9 mouse cellular contexts compared by ENCODE assay signal in the genomic region with DNA sequence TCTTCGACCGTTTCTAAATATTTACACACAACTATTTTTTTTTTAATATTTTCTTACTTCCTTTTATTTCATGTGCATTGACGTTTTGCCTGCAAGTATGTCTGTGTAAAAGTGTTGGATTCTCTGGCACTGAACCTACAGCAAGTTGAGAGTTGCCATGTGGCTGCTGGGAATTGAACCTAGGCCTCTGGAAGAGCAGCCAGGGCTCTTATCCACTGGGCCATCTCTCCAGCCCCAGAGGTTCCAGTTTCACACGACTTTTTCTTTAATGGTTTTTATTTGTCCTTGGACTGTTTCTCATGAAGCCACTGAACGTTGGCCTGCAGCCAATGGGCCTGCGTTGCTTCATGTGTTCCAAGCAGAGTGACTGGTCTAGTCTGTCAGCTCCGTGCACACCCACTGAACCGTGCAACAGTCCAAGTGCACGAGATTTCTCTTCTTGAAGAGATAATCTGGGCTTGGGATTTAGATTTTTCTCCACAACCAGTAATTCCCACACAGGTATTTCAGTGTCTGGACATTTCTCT. TPM values are rescaled to one million over a fixed set of nuclear protein-coding genes. Genes with fewer than 3 reads are reported as not detected.
DNase-seq lines count a peak whose midpoint lies in the region; ATAC-seq and TF ChIP-seq lines count a peak whose summit lies in the region.
"Had no signal": no experiment of that assay in that cellular context is flagged by ENCODE, and none has a peak within 500 bp of the region (broad histone marks: within the 10 kb centered on the region; RNA-seq: fewer than 3 reads in every experiment).

No protein-coding gene starts in this region.

- H3K27ac ChIP-seq in heart, embryonic 10.5 days = no peak overlapping the region
- peak overlapping the region; percentile 70 for H3K27ac ChIP-seq in heart, embryonic 15.5 days
- no peak overlapping the region for H3K27ac ChIP-seq in liver, embryonic 14.5 days

- TF ChIP-seq CTCF in liver, embryonic 14.5 days (IDR thresholded peaks at IDR 0.05; ENCODE audit: low read depth) = no peak

- H3K4me1 ChIP-seq in heart, embryonic 10.5 days = peaks cover 5% of the 10 kb centered on the region; the same call in 1 of the 2 replicates
- H3K4me1 ChIP-seq in heart, embryonic 15.5 days (replicated peaks) = peaks cover 25% of the 10 kb centered on the region
- H3K4me1 ChIP-seq in liver, embryonic 14.5 days (replicated peaks; ENCODE audit: control insufficient read depth in 2 of 2, insufficient read depth in 2 of 2, low read length in 1 of 2) = peaks cover 0 to 6% of the 10 kb centered on the region in 2 experiments; a peak in 2 of 4 replicates

- peak; percentile 78 for ATAC-seq in heart, embryonic 15.5 days (replicated peaks; ENCODE audit: insufficient number of reproducible peaks, insufficient read depth, low FRiP score, low read depth)
- ATAC-seq in liver, embryonic 14.5 days (ENCODE audit: insufficient read depth) = peak; percentile 38; the same call in 1 of the 2 replicates

- no peaks in the 10 kb centered on the region for H3K9me3 ChIP-seq in heart, embryonic 10.5 days
- H3K9me3 ChIP-seq in heart, embryonic 15.5 days (replicated peaks) = no peaks in the 10 kb centered on the region
- no peaks in the 10 kb centered on the region for H3K9me3 ChIP-seq in liver, embryonic 14.5 days (ENCODE audit: control insufficient read depth, low read length)

- peaks cover 96% of the 10 kb centered on the region for H3K36me3 ChIP-seq in heart, embryonic 10.5 days
- H3K36me3 ChIP-seq in heart, embryonic 15.5 days = peaks cover 49% of the 10 kb centered on the region
- peaks cover 62% of the 10 kb centered on the region for H3K36me3 ChIP-seq in liver, embryonic 14.5 days (replicated peaks; ENCODE audit: control insufficient read depth, insufficient read depth, low read depth)

- DNase-seq in heart, adult 11 months = peak; percentile 97
- DNase-seq in heart, embryonic 10.5 days (ENCODE audit: low spot score) = no peak
- peak; percentile 22 to 72 for DNase-seq in adrenal gland, postnatal 4 days (ENCODE audit: low spot score in 2 of 2)
- DNase-seq in liver, embryonic 14.5 days (ENCODE audit: low read depth in 3 of 3, low spot score in 3 of 3) = no peak
- DNase-seq in testis, postnatal 10 days (ENCODE audit: low spot score) = peak; percentile 66
- DNase-seq in natural killer cell, adult 2 months (ENCODE audit: low spot score in 2 of 2) = no peak
- DNase-seq in spleen, adult 12 weeks (ENCODE audit: low spot score) = no peak

- 66% methylated on average over 9 of the region's 9 CpGs for WGBS in heart, embryonic 10.5 days
- WGBS in heart, embryonic 15.5 days = 31% methylated on average over 9 of the region's 9 CpGs
- WGBS in liver, embryonic 14.5 days (ENCODE audit: insufficient replicate concordance) = 57% methylated on average over 9 of the region's 9 CpGs

- no peaks in the 10 kb centered on the region for H3K27me3 ChIP-seq in heart, embryonic 10.5 days (ENCODE audit: insufficient read depth, poor library complexity, severe bottlenecking)
- H3K27me3 ChIP-seq in heart, embryonic 15.5 days = no peaks in the 10 kb centered on the region
- no peaks in the 10 kb centered on the region for H3K27me3 ChIP-seq in liver, embryonic 14.5 days (ENCODE audit: control insufficient read depth, insufficient read depth, low read length)
- H3K27me3 ChIP-seq: CH12.LX had no signal

- no peak overlapping the region for H3K4me3 ChIP-seq in heart, embryonic 10.5 days
- H3K4me3 ChIP-seq in heart, embryonic 15.5 days = no peak overlapping the region
- no peak overlapping the region for H3K4me3 ChIP-seq in liver, embryonic 14.5 days (ENCODE audit: insufficient read depth in 1 of 2, low read depth in 2 of 2, low read length in 2 of 2)

- no peak overlapping the region for H3K9ac ChIP-seq in heart, embryonic 15.5 days
- no peak overlapping the region for H3K9ac ChIP-seq in liver, embryonic 14.5 days (replicated peaks)

- no peak overlapping the region for H3K4me2 ChIP-seq in heart, embryonic 15.5 days
- no peak overlapping the region for H3K4me2 ChIP-seq in liver, embryonic 14.5 days (ENCODE audit: low read depth)

- no peak for TF ChIP-seq EP300 in liver, embryonic 14.5 days (IDR thresholded peaks at IDR 0.05; ENCODE audit: low read depth)

RNA-seq across cellular contexts. Expression of a gene that starts 23.1 kb away (rescaled TPM):
- 0.28 and 0.55 TPM in 2 replicates for polyA plus RNA-seq in heart, embryonic 10.5 days (2016; fragmentation: Nextera tagmentation; extraction: Ambion mirVana)
- 1 to 10 TPM; 4.1 to 5.8 TPM for total RNA-seq in adrenal gland, postnatal 4 days (2021)
- 0.15 and 0.42 TPM in 2 replicates for polyA plus RNA-seq in heart, embryonic 15.5 days (2015; fragmentation: Nextera tagmentation; extraction: Ambion mirVana)
- polyA plus RNA-seq in liver, embryonic 14.5 days (2012; rRNA removed) = 0.17 and 0.33 TPM in 2 replicates
- 0.10 TPM in 1 of 2 replicates, not detected in the other for polyA plus RNA-seq in liver, embryonic 14.5 days (2014; fragmentation: Nextera tagmentation; extraction: Ambion mirVana)

RNA-seq across cellular contexts. Expression of a gene that starts 55.8 kb away (rescaled TPM):
- 102 and 120 TPM in 2 replicates for polyA plus RNA-seq in heart, embryonic 10.5 days (2016; fragmentation: Nextera tagmentation; extraction: Ambion mirVana)
- total RNA-seq in adrenal gland, postnatal 4 days (2021) = 100 to 1,000 TPM in 1 of 2 experiments, 10 to 100 TPM in 1; 93.9 to 109 TPM
- 53.6 and 64.9 TPM in 2 replicates for polyA plus RNA-seq in heart, embryonic 15.5 days (2015; fragmentation: Nextera tagmentation; extraction: Ambion mirVana)
- 23.5 and 33.6 TPM in 2 replicates for polyA plus RNA-seq in liver, embryonic 14.5 days (2012; rRNA removed)
- polyA plus RNA-seq in liver, embryonic 14.5 days (2014; fragmentation: Nextera tagmentation; extraction: Ambion mirVana) = 44.6 and 53.1 TPM in 2 replicates

Comparison
In these comparisons a context has a peak if more than half of its experiments do, and no peak if none do; other contexts are left out.
1. DNase-seq: peak in heart, adult 11 months (single experiment), adrenal gland, postnatal 4 days (2 of 2) and testis, postnatal 10 days (single experiment); none in heart, embryonic 10.5 days (single experiment), liver, embryonic 14.5 days (0 of 3), natural killer cell, adult 2 months (0 of 2) and spleen, adult 12 weeks (single experiment).